Mouse (Mus musculus) adrenal gland, postnatal 4 days (tissue): Measurements from ENCODE around the gene Ccdc51. TPM values are rescaled to one million over a fixed set of nuclear protein-coding genes. Genes with fewer than 3 reads are reported as not detected.

ENCODE experiments used
- DNase-seq, 2 experiments: peaks; one replicate each; pipeline ENCODE4 v3.0.0; 2021 to 2022; ENCODE audit warnings: low spot score in 2 of 2, mixed read lengths in 2 of 2
- total RNA-seq, 2 experiments: library from RNA; stranded (reverse); gene quantifications; 2 replicates each; pipeline ENCODE4 v1.2.3; 2021

The Ccdc51 gene
- total RNA-seq, 2 experiments from 2014 or later, result 17.3 to 18.5 TPM

DNA sequence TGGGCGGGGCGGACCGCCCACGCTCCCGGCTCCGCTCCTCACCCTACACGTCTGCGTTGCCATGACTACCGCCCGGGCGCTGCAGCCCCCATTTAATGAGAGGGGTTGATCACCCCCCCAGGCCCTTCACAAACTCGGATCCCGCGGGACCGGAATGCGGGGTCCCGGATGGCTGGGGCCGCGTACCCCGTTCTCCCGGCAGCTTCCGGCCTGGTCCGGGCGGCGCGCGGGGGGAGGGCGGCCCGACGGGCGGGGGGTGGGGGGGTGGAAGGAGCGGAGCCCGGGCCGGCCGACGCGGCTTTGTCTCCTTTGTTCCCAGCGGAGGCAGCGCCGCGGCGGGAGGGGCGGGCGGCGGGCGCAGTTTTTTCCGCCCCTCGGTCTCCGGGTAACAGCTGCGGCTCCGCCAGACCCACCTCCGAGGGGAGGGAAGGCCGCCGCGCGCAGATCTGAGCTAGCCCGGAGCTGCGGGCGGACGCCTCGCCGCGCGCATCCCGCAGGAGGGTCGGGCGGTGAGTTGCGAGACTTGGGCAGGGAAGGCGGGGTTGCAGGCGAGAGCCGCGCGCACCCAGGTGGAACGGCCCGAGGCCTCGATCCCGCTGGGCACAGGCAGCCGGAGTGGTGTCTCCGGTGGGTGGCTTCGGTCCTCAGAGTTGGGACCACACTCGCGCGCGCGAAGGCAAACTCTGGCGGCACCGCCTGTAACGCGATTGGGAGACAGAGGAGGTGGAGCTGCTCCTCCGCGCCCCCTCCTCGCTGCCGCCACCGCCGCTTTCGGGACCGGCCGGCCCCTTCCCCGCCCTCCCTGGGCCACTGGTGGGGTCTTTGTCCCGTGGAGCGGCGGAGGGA lies 13.1 kb downstream of the Ccdc51 start, which contains the start of gene Plxnb1:
Plxnb1 (plus strand) TSS at position 253 of the 846 bp plus-strand sequence.
- peak; percentile 54 to 56 for DNase-seq

DNA sequence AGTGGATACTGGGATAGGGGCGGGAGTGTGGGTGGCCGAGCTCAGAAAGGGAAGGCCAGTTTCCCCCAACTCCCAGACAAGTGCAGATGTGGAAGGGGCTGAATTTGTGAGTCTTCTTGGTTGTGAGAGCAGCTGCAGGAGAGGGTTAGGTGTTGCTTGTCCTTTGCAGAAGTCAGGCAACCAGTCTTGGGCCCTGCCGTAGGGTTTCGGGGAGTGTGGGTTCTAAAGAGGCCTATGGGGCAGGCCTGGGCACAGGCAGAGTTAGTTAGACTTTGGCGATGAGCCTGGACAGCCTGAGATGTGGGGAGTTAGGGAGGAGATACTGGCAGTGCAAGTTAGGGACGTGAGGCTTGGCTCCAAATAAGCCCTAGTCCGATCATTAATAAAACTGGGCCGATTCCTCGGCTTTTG lies 14.0 kb downstream of the Ccdc51 start:
- no peak for DNase-seq

DNA sequence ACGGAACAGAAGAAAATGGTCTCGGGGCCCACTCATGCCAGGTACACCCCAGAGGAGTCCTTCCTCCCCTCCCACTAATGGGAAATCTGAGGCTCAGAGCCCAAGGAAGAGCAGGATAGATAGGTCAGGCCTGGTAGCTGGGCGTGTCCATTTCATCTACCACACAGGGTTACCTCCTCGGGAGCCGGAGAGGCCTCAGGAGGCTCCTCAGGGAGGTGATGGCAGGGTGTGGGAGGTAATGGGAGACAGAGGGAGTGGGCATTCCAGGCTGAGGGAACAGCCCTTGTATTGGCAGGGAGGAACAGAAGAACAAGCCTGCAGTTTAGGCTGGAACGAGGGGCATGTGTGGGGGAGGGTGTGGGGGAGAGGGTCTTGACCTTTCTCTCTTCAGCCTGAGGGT lies 14.6 kb downstream of the Ccdc51 start:
- no peak for DNase-seq

DNA sequence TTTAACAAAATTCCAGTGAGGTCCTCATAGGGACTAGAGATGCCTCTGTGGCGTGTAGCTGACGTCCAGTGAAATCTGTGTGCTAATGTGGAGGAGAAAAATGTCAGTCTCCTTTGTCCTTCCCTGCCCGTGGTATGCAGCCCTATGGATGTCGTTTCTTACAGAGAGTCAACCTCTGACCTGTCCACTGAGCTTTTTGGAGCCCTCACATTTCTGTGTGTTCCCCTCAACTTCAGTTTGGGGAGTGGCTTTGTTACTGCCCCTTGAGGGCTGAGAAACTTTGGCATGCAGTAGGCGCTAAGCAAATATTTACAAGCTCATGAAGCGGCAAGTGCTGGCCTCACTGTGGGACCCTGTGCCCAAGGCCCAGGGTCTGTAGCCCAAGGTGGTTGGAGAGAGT lies 15.0 kb downstream of the Ccdc51 start:
- DNase-seq, result no peak

DNA sequence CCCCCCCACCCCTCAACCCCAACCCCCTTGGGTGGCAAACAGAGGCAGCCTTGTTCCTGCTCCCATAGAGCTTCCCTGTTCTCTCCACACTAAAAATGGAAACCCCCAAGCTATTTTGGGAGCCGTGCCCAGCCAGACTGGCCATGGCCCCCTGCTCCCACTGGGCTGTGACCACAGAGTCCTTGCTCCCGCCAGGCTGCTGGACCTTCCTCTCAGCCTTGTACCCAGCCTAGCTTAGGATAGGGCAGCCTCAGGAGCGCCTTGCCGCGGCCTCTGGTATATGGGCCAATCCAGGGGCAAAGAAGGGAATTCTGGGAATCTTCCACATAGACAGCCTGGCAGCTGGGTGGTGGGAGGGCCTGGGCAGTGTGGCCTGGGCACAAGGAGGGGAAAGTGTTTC lies 15.5 kb downstream of the Ccdc51 start:
- peak in 1 of 2 experiments; percentile 51 for DNase-seq

DNA sequence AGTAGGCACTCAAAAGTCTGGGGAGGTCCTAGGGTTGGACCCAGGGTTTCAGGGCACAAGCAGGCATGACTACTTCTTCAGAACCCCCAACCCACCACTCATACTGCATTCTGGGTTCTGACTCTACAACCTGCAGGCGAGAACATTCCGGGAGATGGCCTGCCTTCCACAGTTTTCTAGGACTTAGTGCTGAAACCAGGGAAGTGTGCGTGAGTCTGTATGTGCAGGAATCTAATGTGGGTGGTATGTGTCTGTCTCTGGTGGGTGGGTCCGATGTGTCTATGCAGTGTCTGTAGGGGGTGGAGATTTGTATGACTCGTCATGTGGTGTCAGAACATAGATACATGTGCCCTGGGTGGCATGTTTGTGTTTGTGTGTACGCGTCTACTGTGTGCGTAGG lies 16.1 kb downstream of the Ccdc51 start:
- no peak for DNase-seq

DNA sequence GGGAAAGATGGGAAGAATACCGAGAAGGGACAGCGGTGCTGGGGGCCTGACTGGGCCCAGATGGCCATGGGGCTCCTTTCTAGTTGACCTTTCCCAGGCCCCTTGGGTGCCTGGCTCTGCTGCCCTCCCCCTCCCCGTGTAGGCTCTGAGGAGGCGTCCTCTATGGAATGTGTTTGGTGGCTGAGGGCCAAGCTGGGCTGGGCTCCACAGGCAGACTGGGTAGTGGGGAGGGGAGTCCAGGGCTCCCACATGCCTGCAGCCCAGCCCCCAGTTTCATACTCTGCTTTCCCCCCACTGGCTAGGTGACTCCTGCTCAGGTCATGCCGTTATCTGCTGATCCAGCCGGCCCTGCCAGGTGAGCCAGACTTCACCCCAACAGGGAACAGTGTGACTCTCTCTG lies 16.7 kb downstream of the Ccdc51 start:
- DNase-seq, result no peak

DNA sequence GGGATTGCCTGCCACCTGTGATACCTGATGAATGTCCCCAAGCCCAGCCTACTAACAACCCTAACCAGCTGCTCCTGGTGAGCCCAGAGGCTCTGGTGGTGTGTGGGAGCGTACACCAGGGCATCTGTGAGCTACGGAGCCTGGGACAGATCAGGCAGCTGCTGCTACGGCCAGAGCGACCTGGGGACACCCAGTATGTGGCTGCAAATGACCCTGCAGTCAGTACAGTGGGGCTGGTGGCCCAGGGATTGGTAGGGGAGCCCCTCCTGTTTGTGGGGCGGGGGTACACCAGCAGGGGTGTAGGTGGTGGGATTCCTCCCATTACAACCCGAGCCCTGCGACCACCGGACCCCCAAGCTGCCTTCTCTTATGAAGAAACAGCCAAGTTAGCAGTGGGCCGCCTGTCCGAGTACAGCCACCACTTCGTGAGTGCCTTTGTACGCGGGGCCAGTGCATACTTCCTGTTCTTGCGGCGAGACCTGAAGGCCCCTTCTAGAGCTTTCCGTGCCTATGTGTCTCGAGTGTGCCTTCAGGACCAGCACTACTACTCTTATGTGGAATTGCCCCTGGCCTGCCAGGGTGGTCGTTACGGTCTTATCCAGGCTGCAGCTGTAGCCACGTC lies 18.1 kb downstream of the Ccdc51 start:
- DNase-seq, result no peak

DNA sequence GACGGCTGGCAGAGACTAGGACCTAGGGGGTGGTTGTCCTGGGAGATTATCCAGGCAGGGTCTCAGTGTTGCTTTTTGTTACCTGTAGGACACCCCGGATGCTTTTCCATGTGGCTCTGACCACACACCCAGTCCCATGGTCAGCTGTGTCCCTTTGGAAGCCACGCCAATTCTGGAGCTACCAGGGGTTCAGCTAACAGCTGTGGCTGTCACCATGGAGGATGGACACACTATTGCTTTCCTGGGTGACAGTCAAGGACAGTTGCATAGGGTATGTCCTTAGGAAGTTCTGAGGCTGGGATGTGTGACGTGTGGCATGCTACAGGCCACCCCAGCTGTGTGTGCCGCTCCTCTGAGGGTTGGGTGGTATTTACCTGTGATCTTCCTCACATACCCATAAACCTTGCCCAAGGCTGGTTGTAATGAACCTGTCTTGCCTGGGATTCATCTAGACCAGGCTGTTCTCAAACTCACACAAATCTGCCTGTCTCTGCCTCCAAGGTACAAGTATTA lies 19.7 kb downstream of the Ccdc51 start:
- DNase-seq, result no peak

DNA sequence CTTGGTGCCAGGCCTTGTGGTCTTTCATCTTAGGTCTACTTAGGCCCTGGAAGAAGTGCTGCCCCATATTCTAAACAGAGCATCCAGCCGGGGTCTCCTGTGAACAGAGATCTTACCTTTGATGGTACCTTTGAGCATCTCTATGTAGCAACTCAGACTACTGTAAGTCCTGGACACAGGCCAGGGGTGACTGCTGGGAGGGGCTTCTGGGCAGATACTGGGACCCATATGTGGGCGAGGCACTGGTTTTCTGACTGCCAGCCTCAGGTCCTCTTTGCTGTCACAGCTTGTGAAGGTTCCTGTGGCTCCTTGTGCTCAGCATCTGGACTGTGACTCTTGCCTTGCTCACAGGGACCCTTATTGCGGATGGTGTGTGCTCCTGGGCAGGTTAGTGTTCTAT lies 20.2 kb downstream of the Ccdc51 start:
- no peak for DNase-seq

DNA sequence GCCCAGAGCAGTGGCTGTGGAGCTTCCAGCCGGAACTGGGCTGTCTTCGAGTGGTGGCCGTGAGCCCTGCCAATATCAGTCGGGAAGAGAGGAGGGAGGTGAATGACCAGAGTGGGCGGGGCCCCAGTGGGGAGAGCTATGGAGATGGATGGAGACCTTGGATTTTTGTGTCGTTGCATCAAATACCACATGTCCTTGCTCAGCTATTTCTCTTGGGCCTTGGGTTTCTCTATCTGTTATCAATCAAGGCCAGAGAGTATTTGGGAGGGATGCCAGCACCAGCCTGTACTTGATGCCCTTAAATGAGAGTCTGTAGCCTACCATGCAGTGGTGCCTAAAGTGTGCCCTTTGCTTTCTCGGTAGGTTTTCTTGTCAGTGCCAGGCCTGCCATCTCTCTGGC lies 21.0 kb downstream of the Ccdc51 start:
- peak; percentile 55 to 73 for DNase-seq

DNA sequence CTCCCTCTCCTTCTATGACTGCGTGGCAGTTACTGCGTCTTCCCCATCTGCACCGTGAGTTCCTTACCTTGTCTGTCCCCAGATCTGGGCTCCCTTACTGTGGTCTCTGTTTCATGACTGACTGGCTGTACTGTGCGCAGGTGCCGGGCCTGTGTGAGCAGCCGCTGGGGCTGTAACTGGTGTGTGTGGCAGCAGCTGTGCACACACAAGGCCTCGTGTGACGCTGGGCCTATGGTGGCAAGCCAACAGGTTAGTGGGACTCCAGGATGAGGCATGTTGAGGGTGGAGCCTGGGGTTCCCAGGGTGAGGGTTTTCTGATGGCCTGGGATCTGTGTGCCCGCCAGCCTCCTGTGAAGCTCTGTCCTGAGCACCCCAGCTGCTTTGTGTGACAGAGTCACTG lies 21.8 kb downstream of the Ccdc51 start:
- no peak for DNase-seq

DNA sequence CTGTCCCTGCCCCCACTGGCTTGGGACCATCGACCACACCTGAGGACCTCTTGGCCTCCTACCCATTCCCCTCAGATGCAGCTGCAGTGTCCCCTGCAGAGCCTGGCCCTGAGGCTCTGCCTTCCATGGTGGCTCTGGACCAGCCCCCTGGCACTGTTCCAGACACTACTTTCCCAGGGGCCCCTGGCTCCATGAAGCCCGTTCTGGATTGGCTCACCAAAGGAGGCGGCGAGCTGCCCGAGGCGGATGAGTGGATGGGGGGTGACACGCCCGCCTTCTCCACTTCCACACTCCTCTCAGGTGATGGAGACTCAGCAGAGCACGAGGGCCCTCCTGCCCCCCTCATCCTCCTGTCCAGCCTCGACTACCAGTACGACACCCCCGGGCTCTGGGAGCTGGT lies 22.7 kb downstream of the Ccdc51 start:
- DNase-seq, result peak in 1 of 2 experiments; percentile 49

DNA sequence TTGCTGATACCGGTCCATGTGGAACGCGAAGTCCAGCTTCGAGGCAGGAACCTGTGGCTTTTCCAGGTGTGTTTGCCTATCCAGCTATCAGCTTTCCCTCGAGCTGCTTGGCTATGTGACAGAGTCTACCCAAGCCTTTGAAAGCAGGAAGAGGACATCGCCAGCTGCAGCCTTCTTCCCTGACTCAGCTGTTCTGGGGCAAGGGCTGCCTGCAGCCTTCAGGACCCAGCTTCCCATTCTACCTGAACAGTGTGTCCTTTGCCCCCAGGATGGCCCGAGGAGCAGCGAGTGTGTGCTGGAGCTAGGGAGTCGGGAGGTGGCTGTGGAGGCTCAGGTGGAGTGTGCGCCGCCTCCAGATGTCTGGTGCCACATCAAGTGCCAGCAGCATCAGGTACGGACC lies 23.4 kb downstream of the Ccdc51 start:
- no peak for DNase-seq

DNA sequence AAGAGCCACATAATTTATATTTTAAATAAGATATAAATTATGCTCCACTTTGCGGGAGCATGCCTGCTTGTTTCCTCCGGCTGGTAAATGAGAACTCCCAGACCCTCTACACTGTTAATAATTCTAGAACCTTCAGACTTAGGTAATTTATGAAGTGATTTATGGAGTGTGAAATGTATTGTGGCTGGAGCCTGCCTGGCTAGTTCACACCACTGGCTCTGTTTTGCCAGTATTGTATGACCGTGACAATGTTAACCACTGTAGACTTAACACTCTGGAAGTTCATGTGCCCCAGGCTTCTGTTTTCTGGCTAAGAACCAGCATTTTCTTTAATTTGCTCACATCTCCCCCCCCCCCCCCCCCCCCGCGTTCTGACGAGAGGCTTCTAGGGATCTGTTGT lies 25.0 kb downstream of the Ccdc51 start:
- DNase-seq, result no peak

DNA sequence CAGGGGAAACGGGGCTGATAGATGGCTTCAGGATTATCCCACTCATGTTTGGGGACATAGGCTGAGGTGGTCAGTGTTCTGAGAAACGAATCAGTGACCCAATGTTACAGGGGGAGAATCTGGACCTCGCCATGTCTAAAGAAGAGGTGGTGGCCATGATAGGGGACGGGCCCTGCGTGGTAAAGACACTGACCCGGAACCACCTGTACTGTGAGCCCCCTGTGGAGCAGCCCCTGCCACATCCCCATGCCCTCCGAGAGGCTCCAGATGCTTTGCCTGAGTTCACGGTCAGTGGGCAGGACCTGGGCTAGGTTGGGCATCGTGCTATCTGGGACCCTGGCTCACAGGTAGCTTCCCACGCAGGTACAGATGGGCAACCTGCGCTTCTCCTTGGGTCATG lies 27.9 kb downstream of the Ccdc51 start:
- no peak for DNase-seq

DNA sequence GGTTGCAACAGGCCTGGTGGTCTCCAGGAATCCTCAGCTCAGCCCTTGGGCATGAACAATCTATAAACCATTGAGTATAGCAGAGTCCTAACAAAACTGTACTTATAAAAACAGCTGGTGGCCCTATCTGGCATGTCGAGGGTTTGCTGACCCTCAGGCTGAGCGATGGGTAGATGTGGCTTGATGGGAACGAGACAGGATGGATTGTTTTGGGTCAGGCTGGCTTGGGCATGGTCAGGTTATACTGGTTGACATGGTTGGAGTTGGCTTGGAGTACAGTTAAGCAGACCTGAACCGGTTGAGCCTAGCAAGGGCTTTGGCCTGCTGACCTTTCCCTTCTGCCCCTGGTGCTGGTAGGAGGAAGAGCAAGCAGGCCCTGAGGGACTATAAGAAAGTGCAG lies 28.8 kb downstream of the Ccdc51 start:
- DNase-seq, result no peak

DNA sequence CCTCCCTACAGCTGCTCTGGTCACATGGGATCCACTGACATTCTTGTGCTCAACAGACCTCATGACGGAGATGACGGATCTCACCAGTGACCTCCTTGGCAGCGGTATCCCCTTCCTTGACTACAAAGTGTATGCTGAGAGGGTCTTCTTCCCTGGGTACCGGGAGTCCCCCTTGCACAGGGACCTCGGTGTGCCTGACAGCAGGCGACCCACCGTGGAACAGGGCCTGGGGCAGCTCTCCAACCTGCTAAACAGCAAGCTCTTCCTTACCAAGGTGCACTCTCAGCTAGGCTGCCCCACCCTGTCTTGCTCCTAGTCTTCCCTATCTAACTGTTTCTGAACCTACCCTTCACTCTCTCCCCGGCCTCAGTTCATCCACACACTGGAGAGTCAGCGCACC lies 29.3 kb downstream of the Ccdc51 start:
- no peak for DNase-seq

DNA sequence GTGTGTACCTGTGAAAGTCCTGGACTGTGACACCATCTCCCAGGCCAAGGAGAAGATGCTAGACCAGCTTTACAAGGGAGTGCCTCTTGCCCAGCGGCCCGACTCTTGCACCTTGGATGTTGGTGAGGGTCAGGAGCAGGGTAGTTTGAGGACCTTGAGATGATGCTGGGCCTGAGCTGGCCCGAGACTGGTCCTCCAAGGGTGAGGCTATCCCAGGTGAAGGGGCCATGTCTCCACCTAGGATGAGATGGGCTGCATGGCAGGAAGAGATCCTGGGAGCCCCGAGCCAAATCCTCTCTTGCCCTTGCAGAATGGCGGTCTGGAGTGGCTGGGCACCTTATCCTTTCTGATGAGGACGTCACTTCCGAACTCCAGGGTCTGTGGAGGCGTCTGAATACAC lies 31.0 kb downstream of the Ccdc51 start:
- DNase-seq, result peak; percentile 1 to 2

DNA sequence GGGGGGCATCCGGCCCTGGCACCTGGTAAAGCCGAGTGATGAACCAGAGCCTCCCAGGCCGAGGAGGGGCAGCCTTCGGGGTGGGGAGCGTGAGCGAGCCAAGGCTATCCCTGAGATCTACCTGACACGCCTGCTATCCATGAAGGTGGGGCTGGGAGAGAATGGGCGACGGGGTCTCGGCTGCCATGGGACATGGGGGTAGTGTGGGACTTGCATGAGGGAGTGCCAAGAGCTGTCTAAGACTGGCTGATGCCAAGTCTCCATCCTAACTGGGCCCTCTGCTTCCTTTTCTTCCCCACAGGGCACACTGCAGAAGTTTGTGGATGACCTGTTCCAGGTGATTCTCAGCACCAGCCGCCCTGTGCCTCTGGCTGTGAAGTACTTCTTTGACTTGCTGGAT lies 32.0 kb downstream of the Ccdc51 start:
- peak; percentile 2 for DNase-seq

DNA sequence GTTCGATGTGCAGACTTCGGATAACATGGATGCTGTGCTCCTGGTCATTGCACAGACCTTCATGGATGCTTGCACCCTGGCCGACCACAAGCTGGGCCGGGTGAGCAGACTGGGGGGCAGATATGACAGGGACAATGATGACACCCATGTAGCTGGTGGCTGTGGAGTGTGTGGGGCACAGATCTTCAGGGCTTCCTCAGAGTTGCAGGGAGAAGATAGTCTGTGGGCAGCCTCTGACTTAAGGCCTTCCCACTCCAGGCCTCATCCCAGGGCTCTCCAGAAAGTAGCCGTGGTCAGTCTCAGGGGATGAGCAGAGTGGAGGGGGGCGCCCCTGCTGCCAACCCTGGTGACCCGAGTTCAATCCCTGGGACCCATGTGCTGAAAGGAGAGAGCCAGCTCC lies 32.6 kb downstream of the Ccdc51 start:
- peak; percentile 2 for DNase-seq

DNA sequence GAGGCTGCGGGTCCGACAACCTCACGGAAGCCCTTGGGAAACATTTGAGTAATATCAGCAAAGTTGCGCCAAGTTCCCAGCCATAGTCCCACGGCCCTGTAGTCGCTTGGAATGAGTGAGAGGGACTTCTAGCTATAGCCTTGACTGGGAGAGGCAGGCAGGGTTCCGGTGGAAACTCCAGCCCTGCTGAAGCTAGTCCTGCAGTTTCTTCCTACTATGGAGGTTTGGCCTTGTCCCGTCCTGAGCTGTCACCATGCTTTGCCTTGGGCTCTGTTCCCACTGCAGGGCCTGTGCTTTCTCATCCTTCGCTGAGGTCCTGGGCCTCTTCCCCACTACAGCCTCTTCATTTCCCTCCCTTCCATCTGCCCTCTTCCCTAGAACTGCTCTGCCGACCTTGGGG lies 33.9 kb downstream of the Ccdc51 start:
- peak; percentile 21 to 27 for DNase-seq

DNA sequence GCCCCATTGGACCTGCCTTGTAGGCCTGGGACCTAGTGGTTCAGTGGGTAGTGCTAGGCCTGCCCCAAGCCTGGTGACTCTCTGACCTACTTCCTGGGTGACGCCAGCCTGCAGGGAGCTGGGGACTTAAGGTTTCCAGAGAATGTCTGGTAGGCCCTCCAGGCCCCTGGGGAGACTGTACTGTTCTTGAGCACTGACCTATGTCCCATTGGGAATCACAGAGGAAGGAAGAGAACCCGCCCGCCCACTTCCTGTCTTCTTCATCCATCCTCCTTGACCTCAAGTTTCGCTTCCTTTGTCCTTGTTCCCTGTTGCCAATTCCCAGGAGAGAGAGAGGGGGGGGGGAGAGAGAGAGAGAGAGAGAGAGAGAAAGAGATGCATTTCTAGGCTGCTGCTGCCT lies 35.8 kb downstream of the Ccdc51 start:
- no peak for DNase-seq
